Mouse (Mus musculus) heart, adult 2 months (tissue): ENCODE data around the gene Pmepa1. TPM values are rescaled to one million over a fixed set of nuclear protein-coding genes. Genes with fewer than 3 reads are reported as not detected.

Experiments used
- DNase-seq, 2 experiments: peaks; one replicate each; pipeline ENCODE4 v3.0.0; 2021
- H3K27ac ChIP-seq: fragments of 200-600 bp; 2 replicates; pipeline ENCODE4 v1.8.1; 2022
- H3K27me3 ChIP-seq: fragments of 200-500 bp; 2 replicates; pipeline ENCODE4 v1.6.1; 2012; ENCODE audit warnings: mild to moderate bottlenecking, low read length, inconsistent platforms, mixed read lengths; ENCODE audit not compliant: control insufficient read depth, insufficient read depth
- H3K36me3 ChIP-seq: fragments of 200-500 bp; 2 replicates; pipeline ENCODE4 v1.6.1; 2012; ENCODE audit warnings: low read length, inconsistent platforms; ENCODE audit not compliant: control insufficient read depth, insufficient read depth
- H3K4me1 ChIP-seq: fragments of 200-500 bp; 2 replicates; pipeline ENCODE4 v1.6.1; 2011; ENCODE audit warnings: low read length; ENCODE audit not compliant: control insufficient read depth, insufficient read depth
- H3K4me3 ChIP-seq: fragments of 200-600 bp; 2 replicates; pipeline ENCODE4 v1.8.1; 2022
- H3K79me2 ChIP-seq: fragments of 200-500 bp; replicated peaks from 2 replicates; pipeline ENCODE4 v1.6.1; 2012; ENCODE audit warnings: mild to moderate bottlenecking, inconsistent platforms, low read length, moderate library complexity, mixed read lengths; ENCODE audit not compliant: control insufficient read depth, insufficient read depth
- H3K9ac ChIP-seq: fragments of 200-500 bp; 2 replicates; pipeline ENCODE4 v1.6.1; 2012; ENCODE audit warnings: low read depth, mild to moderate bottlenecking, control low read depth, inconsistent platforms, low read length, mixed read lengths
- CTCF ChIP-seq: fragments of 200-600 bp; IDR thresholded peaks from 2 replicates; pipeline ENCODE4 v1.8.1; 2022; ENCODE audit warnings: antibody characterized with exemption, mild to moderate bottlenecking, moderate library complexity
- EP300 ChIP-seq: fragments of 200-500 bp; IDR thresholded peaks from 2 replicates; pipeline ENCODE4 v1.6.1; 2011; ENCODE audit warnings: low read depth, low read length, control low read depth; ENCODE audit not compliant: insufficient read depth
- POLR2A ChIP-seq: fragments of 200-500 bp; IDR thresholded peaks from 2 replicates; pipeline ENCODE4 v1.6.1; 2011; ENCODE audit warnings: mild to moderate bottlenecking, low read depth, low read length, control low read depth; ENCODE audit not compliant: insufficient read depth
- WGBS: fragments of 180-500 bp; shearing (Covaris S2); methylation state at CpG from one replicate; pipeline ENCODE4 v1.1.7; 2018; 5-methylcytosine and 5-hydroxymethylcytosine counted together
- intact Hi-C: fragments of 180-260 bp; cut with DNase I; formaldehyde crosslinking; loops from one replicate; pipeline ENCODE4 v1.15.1; 2025
- polyA plus RNA-seq: library from polyadenylated mRNA; depleted of rRNA; stranded (reverse); fragments of >200 nt; gene quantifications from 2 replicates; pipeline ENCODE4 v1.2.3, GENCODE M21; 2012
- total RNA-seq, 2 experiments: library from RNA; stranded (reverse); gene quantifications; 2 replicates each; pipeline ENCODE4 v1.2.3; 2021

The Pmepa1 gene
- total and polyA plus RNA-seq, 3 experiments = 28.4 to 41.7 (median 31.4) TPM

DNA sequence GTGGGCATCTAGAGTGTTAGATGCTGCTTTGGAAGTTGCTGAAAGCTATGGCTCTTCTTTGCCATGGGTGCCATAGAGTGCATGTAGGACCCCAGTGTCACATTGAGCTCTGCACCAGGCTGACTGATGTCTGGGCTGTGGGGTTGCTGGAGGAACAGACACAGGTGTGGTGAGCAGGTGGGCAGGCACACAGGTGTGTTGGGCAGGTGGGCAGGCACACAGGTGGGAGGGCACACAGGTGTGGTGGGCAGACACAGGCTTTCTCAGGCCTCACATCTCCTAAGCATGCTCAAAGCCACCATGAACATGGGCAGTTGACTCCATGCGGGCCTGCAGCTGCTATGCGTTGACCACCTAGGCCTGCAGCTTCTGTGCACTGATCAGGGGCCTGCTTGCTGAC lies 16.2 kb upstream of the Pmepa1 start:
- TF ChIP-seq POLR2A = no peak
- no peak for TF ChIP-seq EP300
- TF ChIP-seq CTCF = no peak
- H3K27ac ChIP-seq = no peak overlapping the region
- H3K4me3 ChIP-seq = no peak overlapping the region
- H3K9ac ChIP-seq = no peak overlapping the region
- 100% methylated on average over 2 of the region's 2 CpGs for WGBS
- H3K4me1 ChIP-seq = no peaks in the 10 kb centered on the region
- no peak for DNase-seq
- intact Hi-C loops = no loop called here
- H3K36me3 ChIP-seq = no peaks in the 10 kb centered on the region
- no peaks in the 10 kb centered on the region for H3K79me2 ChIP-seq
- no peaks in the 10 kb centered on the region for H3K27me3 ChIP-seq

- no peaks in the 10 kb centered on the region for H3K36me3 ChIP-seq
- no peaks in the 10 kb centered on the region for H3K27me3 ChIP-seq
- WGBS = 95% methylated on average over 11 of the region's 11 CpGs
- DNase-seq = no peak
- H3K27ac ChIP-seq = no peak overlapping the region
- no peak overlapping the region for H3K4me3 ChIP-seq
- no peaks in the 10 kb centered on the region for H3K4me1 ChIP-seq
- H3K79me2 ChIP-seq = no peaks in the 10 kb centered on the region
- intact Hi-C loops = no loop called here
- TF ChIP-seq POLR2A (no peak), CTCF (no peak), EP300 (no peak)
- H3K9ac ChIP-seq = no peak overlapping the region
These were observed 14.6 kb upstream of the Pmepa1 start for GRCm38 (mm10) chr2:173290981-173291380.

- intact Hi-C loops = no loop called here
- no peak overlapping the region for H3K9ac ChIP-seq
- DNase-seq = no peak
- H3K4me1 ChIP-seq = no peaks in the 10 kb centered on the region
- WGBS = 68% methylated on average over 3 of the region's 3 CpGs
- H3K27me3 ChIP-seq = no peaks in the 10 kb centered on the region
- TF ChIP-seq CTCF (no peak), EP300 (no peak), POLR2A (no peak)
- H3K4me3 ChIP-seq = no peak overlapping the region
- no peaks in the 10 kb centered on the region for H3K79me2 ChIP-seq
- no peaks in the 10 kb centered on the region for H3K36me3 ChIP-seq
- no peak overlapping the region for H3K27ac ChIP-seq
These were observed 13.6 kb upstream of the Pmepa1 start for GRCm38 (mm10) chr2:173289928-173290327.

- WGBS = 83% methylated on average over 12 of the region's 12 CpGs
These were observed 9.6 kb upstream of the Pmepa1 start for GRCm38 (mm10) chr2:173285816-173286538.

GRCm38 (mm10) chr2:173284771-173285170 lies 8.4 kb upstream of the Pmepa1 start:
- Histone ChIP-seq H3K4me3 (no peak overlapping the region), H3K27me3 (no peaks in the 10 kb centered on the region), H3K36me3 (no peaks in the 10 kb centered on the region), H3K9ac (no peak overlapping the region), H3K27ac (no peak overlapping the region), H3K4me1 (peaks cover 10% of the 10 kb centered on the region), H3K79me2 (no peaks in the 10 kb centered on the region)
- intact Hi-C loops = no loop called here
- TF ChIP-seq POLR2A = no peak
- TF ChIP-seq EP300 = no peak
- no peak for TF ChIP-seq CTCF
- WGBS = 78% methylated on average over 6 of the region's 6 CpGs
- DNase-seq = no peak

More at GRCm38 (mm10) chr2:173285816-173286538, 9.6 kb upstream of the Pmepa1 start:
- no peak overlapping the region for H3K4me3 ChIP-seq
- H3K79me2 ChIP-seq = no peaks in the 10 kb centered on the region
- DNase-seq = no peak
- H3K9ac ChIP-seq = no peak overlapping the region
- H3K27ac ChIP-seq = no peak overlapping the region
- H3K4me1 ChIP-seq = peaks cover 6% of the 10 kb centered on the region; the same call in 1 of the 2 replicates
- no peaks in the 10 kb centered on the region for H3K36me3 ChIP-seq
- intact Hi-C loops = no loop called here
- no peak for TF ChIP-seq CTCF
- TF ChIP-seq EP300 = no peak
- TF ChIP-seq POLR2A = no peak
- no peaks in the 10 kb centered on the region for H3K27me3 ChIP-seq

GRCm38 (mm10) chr2:173282191-173282590 lies 5.9 kb upstream of the Pmepa1 start:
- intact Hi-C loops = no loop called here
- no peak for TF ChIP-seq CTCF
- no peak for TF ChIP-seq EP300
- TF ChIP-seq POLR2A = no peak
- H3K79me2 ChIP-seq = no peaks in the 10 kb centered on the region
- 90% methylated on average over 8 of the region's 8 CpGs for WGBS
- peaks cover 10% of the 10 kb centered on the region for H3K4me1 ChIP-seq
- no peaks in the 10 kb centered on the region for H3K36me3 ChIP-seq
- no peak overlapping the region for H3K4me3 ChIP-seq
- H3K9ac ChIP-seq = no peak overlapping the region
- no peak for DNase-seq
- H3K27ac ChIP-seq = no peak overlapping the region
- no peaks in the 10 kb centered on the region for H3K27me3 ChIP-seq
